Comparison of ENCODE assay signal across 19 mouse cellular contexts in the genomic region with DNA sequence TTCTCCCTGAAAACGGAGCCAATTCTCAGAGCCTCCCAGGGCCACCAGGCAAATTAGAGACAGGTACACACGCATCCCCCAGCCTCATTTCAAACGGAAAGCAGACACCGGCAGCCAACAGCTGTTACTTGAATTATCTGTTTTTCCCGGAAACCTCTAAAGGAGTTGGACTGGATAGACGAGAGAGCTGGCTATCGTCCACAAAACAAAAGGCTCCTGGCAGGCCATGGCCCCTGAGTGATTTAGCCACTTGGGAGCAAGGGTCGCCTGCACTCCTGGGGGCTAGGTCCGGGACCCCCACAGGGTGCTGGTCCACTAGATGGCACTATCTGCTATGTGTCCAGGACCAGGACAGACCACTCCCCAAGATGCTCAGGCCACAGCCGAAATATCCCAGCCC. TPM values are rescaled to one million over a fixed set of nuclear protein-coding genes. Genes with fewer than 3 reads are reported as not detected.
DNase-seq lines count a peak whose midpoint lies in the region; ATAC-seq and TF ChIP-seq lines count a peak whose summit lies in the region.
"Had no signal": no experiment of that assay in that cellular context is flagged by ENCODE, and none has a peak within 500 bp of the region (broad histone marks: within the 10 kb centered on the region; RNA-seq: fewer than 3 reads in every experiment).

No protein-coding gene starts in this region.

- H3K36me3 ChIP-seq in hindbrain, embryonic 10.5 days: peaks cover 79% of the 10 kb centered on the region
- peaks cover 45% of the 10 kb centered on the region for H3K36me3 ChIP-seq in hindbrain, embryonic 12.5 days
- 0 out of 2 replicates have a peak, but pooled peaks cover 4% of the 10 kb centered on the region for H3K36me3 ChIP-seq in liver, embryonic 11.5 days (ENCODE audit: control insufficient read depth, insufficient read depth, low read length)
- no peaks in the 10 kb centered on the region for H3K36me3 ChIP-seq in liver, postnatal 0 days (replicated peaks; ENCODE audit: insufficient read depth, low read length)
- peaks cover 96% of the 10 kb centered on the region for H3K36me3 ChIP-seq in embryonic facial prominence, embryonic 10.5 days (replicated peaks)
- H3K36me3 ChIP-seq in stomach, postnatal 0 days (ENCODE audit: control insufficient read depth, insufficient read depth, low read length): no peaks in the 10 kb centered on the region
- H3K36me3 ChIP-seq: liver, embryonic 15.5 days had no signal

- TF ChIP-seq CTCF in liver, postnatal 0 days (IDR thresholded peaks at IDR 0.05; ENCODE audit: low read depth): no peak
- TF ChIP-seq CTCF in stomach, postnatal 0 days (IDR thresholded peaks at IDR 0.05; ENCODE audit: low read depth): peak; percentile 23; the same call in 1 of the 2 replicates

- peaks cover 28% of the 10 kb centered on the region for H3K9me3 ChIP-seq in hindbrain, embryonic 10.5 days
- peaks cover 29% of the 10 kb centered on the region; the same call in 1 of the 2 replicates for H3K9me3 ChIP-seq in hindbrain, embryonic 12.5 days (replicated peaks)
- H3K9me3 ChIP-seq in liver, embryonic 11.5 days (ENCODE audit: control insufficient read depth, low read length): no peaks in the 10 kb centered on the region
- H3K9me3 ChIP-seq in liver, postnatal 0 days (ENCODE audit: low read length): no peaks in the 10 kb centered on the region
- peaks cover 26% of the 10 kb centered on the region for H3K9me3 ChIP-seq in embryonic facial prominence, embryonic 10.5 days
- no peaks in the 10 kb centered on the region for H3K9me3 ChIP-seq in stomach, postnatal 0 days (ENCODE audit: control insufficient read depth, low read length)
- H3K9me3 ChIP-seq: heart, embryonic 10.5 days; liver, embryonic 15.5 days had no signal

- H3K27me3 ChIP-seq in hindbrain, embryonic 10.5 days (ENCODE audit: insufficient read depth, poor library complexity, severe bottlenecking): peaks cover 24% of the 10 kb centered on the region
- 0 out of 2 replicates have a peak, but pooled peaks cover 4% of the 10 kb centered on the region for H3K27me3 ChIP-seq in hindbrain, embryonic 12.5 days
- 0 out of 2 replicates have a peak, but pooled peaks cover 5% of the 10 kb centered on the region for H3K27me3 ChIP-seq in liver, embryonic 11.5 days (replicated peaks; ENCODE audit: control insufficient read depth, insufficient read depth, low read length)
- no peaks in the 10 kb centered on the region for H3K27me3 ChIP-seq in liver, postnatal 0 days (ENCODE audit: insufficient read depth, low read length)
- H3K27me3 ChIP-seq in embryonic facial prominence, embryonic 10.5 days (replicated peaks; ENCODE audit: low read depth, poor library complexity, severe bottlenecking): peaks cover 31% of the 10 kb centered on the region; the same call in 1 of the 2 replicates
- no peaks in the 10 kb centered on the region for H3K27me3 ChIP-seq in stomach, postnatal 0 days (ENCODE audit: control insufficient read depth, insufficient read depth, low read length)
- H3K27me3 ChIP-seq: neural tube, embryonic 12.5 days had no signal

- no peak for TF ChIP-seq EP300 in liver, postnatal 0 days (IDR thresholded peaks at IDR 0.05; ENCODE audit: low read depth)
- TF ChIP-seq EP300 in stomach, postnatal 0 days (optimal IDR thresholded peaks at IDR 0.05): no peak

- H3K9ac ChIP-seq in hindbrain, embryonic 12.5 days: no peak overlapping the region
- no peak overlapping the region for H3K9ac ChIP-seq in liver, embryonic 11.5 days (ENCODE audit: low read depth, low read length)
- no peak overlapping the region for H3K9ac ChIP-seq in liver, postnatal 0 days (replicated peaks)
- H3K9ac ChIP-seq in stomach, postnatal 0 days (ENCODE audit: low read length): no peak overlapping the region
- H3K9ac ChIP-seq: liver, embryonic 15.5 days; neural tube, embryonic 12.5 days had no signal

- no peak overlapping the region for H3K4me3 ChIP-seq in hindbrain, embryonic 10.5 days
- no peak overlapping the region for H3K4me3 ChIP-seq in hindbrain, embryonic 12.5 days
- H3K4me3 ChIP-seq in liver, embryonic 11.5 days (ENCODE audit: low read depth, low read length): no peak overlapping the region
- H3K4me3 ChIP-seq in liver, postnatal 0 days (ENCODE audit: low read depth, low read length): no peak overlapping the region
- H3K4me3 ChIP-seq in embryonic facial prominence, embryonic 10.5 days: peak overlapping the region; percentile 16; the same call in 1 of the 2 replicates
- H3K4me3 ChIP-seq in stomach, postnatal 0 days (ENCODE audit: low read depth, low read length): no peak overlapping the region
- H3K4me3 ChIP-seq: heart, embryonic 10.5 days; left cerebral cortex, adult 2 months; liver, embryonic 15.5 days; neural tube, embryonic 12.5 days had no signal

- 50% methylated on average over 10 of the region's 10 CpGs for WGBS in hindbrain, embryonic 10.5 days
- 44% methylated on average over 10 of the region's 10 CpGs for WGBS in hindbrain, embryonic 12.5 days
- WGBS in liver, embryonic 11.5 days: 55% methylated on average over 10 of the region's 10 CpGs
- WGBS in liver, postnatal 0 days (ENCODE audit: insufficient replicate concordance): 53% methylated on average over 10 of the region's 10 CpGs
- 50% methylated on average over 10 of the region's 10 CpGs for WGBS in embryonic facial prominence, embryonic 10.5 days
- whole genome bisulfite sequencing in stomach, postnatal 0 days: 44% methylated on average over 10 of the region's 10 CpGs

- H3K27ac ChIP-seq in hindbrain, embryonic 10.5 days: no peak overlapping the region
- H3K27ac ChIP-seq in hindbrain, embryonic 12.5 days: no peak overlapping the region
- H3K27ac ChIP-seq in liver, embryonic 11.5 days (ENCODE audit: low read depth, low read length): peak overlapping the region; percentile 13; the same call in 1 of the 2 replicates
- H3K27ac ChIP-seq in liver, postnatal 0 days (ENCODE audit: low read depth): no peak overlapping the region
- no peak overlapping the region for H3K27ac ChIP-seq in embryonic facial prominence, embryonic 10.5 days (replicated peaks)
- H3K27ac ChIP-seq in stomach, postnatal 0 days (replicated peaks): no peak overlapping the region
- H3K27ac ChIP-seq: heart, embryonic 10.5 days; left cerebral cortex, adult 2 months; liver, embryonic 15.5 days; neural tube, embryonic 12.5 days had no signal

- DNase-seq in hindbrain, embryonic 10.5 days (ENCODE audit: low spot score): peak; percentile 20
- peak; percentile 31 for DNase-seq in liver, embryonic 11.5 days (ENCODE audit: low spot score)
- DNase-seq in liver, postnatal 0 days: no peak
- DNase-seq in embryonic facial prominence, embryonic 10.5 days (ENCODE audit: low spot score): no peak
- DNase-seq in stomach, postnatal 0 days (ENCODE audit: low spot score): no peak
- DNase-seq in B cell, adult 2 months: no peak
- DNase-seq: adrenal gland, postnatal 36 days; cerebellum, adult 8-10 months; gastrocnemius, postnatal 25 days; heart, postnatal 14 days; lung, postnatal 10 days had no signal

- no peak for ATAC-seq in hindbrain, embryonic 12.5 days (ENCODE audit: low FRiP score)
- no peak for ATAC-seq in liver, embryonic 11.5 days (replicated peaks; ENCODE audit: low FRiP score)
- no peak for ATAC-seq in liver, postnatal 0 days
- no peak for ATAC-seq in stomach, postnatal 0 days (ENCODE audit: low FRiP score, low TSS enrichment)
- ATAC-seq: activated CD4-positive, CD25-positive, alpha-beta regulatory T cell, adult 4 months; Patski had no signal

- H3K4me1 ChIP-seq in hindbrain, embryonic 10.5 days (replicated peaks): peaks cover 44% of the 10 kb centered on the region
- 0 out of 2 replicates have a peak, but pooled peaks cover 5% of the 10 kb centered on the region for H3K4me1 ChIP-seq in hindbrain, embryonic 12.5 days
- H3K4me1 ChIP-seq in liver, embryonic 11.5 days (replicated peaks; ENCODE audit: control insufficient read depth, insufficient read depth, low read length): no peaks in the 10 kb centered on the region
- H3K4me1 ChIP-seq in liver, postnatal 0 days (ENCODE audit: insufficient read depth): no peaks in the 10 kb centered on the region
- peaks cover 14% of the 10 kb centered on the region for H3K4me1 ChIP-seq in embryonic facial prominence, embryonic 10.5 days
- H3K4me1 ChIP-seq in stomach, postnatal 0 days (replicated peaks; ENCODE audit: control insufficient read depth, insufficient read depth): no peaks in the 10 kb centered on the region
- H3K4me1 ChIP-seq: heart, embryonic 10.5 days had no signal

- H3K4me2 ChIP-seq in hindbrain, embryonic 12.5 days (replicated peaks): no peak overlapping the region
- H3K4me2 ChIP-seq in liver, embryonic 11.5 days: no peak overlapping the region
- no peak overlapping the region for H3K4me2 ChIP-seq in liver, postnatal 0 days (ENCODE audit: low read depth, low read length)
- no peak overlapping the region; the same call in 1 of the 2 replicates for H3K4me2 ChIP-seq in stomach, postnatal 0 days (replicated peaks; ENCODE audit: low read depth)
- H3K4me2 ChIP-seq: liver, embryonic 15.5 days had no signal

RNA-seq across cellular contexts. Expression of a gene that starts 14.3 kb away (rescaled TPM):
- polyA plus RNA-seq in hindbrain, embryonic 10.5 days (2016; fragmentation: Nextera tagmentation; extraction: Ambion mirVana): 0.63 and 0.73 TPM in 2 replicates
- 1.5 and 1.6 TPM in 2 replicates for polyA plus RNA-seq in hindbrain, embryonic 12.5 days (2016; fragmentation: Nextera tagmentation; extraction: Ambion mirVana)
- polyA plus RNA-seq in liver, embryonic 11.5 days (2014; fragmentation: Nextera tagmentation; extraction: Ambion mirVana): 1.6 TPM in 2 replicates
- polyA plus RNA-seq in liver, postnatal 0 days (2015; fragmentation: Nextera tagmentation; extraction: Ambion mirVana): 0.06 and 0.11 TPM in 2 replicates
- polyA plus RNA-seq in embryonic facial prominence, embryonic 10.5 days (2016; fragmentation: Nextera tagmentation; extraction: Ambion mirVana): 0.87 and 0.88 TPM in 2 replicates
- 0.33 and 0.35 TPM in 2 replicates for polyA plus RNA-seq in stomach, postnatal 0 days (2015; fragmentation: Nextera tagmentation; extraction: Ambion mirVana)
- polyA plus RNA-seq: activated CD4-positive, CD25-positive, alpha-beta regulatory T cell, adult 4 months; C2C12; Patski had no signal

Comparison
In these comparisons a context has a peak if more than half of its experiments do, and no peak if none do; other contexts are left out.
1. DNase-seq: peak in hindbrain, embryonic 10.5 days (single experiment) and liver, embryonic 11.5 days (single experiment); none in liver, postnatal 0 days (single experiment), embryonic facial prominence, embryonic 10.5 days (single experiment), stomach, postnatal 0 days (single experiment) and B cell, adult 2 months (0 of 2).